Mouse (Mus musculus) testis, adult 2 months (tissue): Measurements from ENCODE around the gene Tekt5.

Experiments used
- CTCF ChIP-seq: fragments of 200-500 bp; IDR thresholded peaks from 2 replicates; pipeline ENCODE4 v1.5.1; 2012; ENCODE audit warnings: low read depth, mild to moderate bottlenecking, inconsistent platforms, low read length, moderate library complexity; ENCODE audit not compliant: control insufficient read depth, insufficient read depth, insufficient replicate concordance
- POLR2A ChIP-seq: fragments of 200-500 bp; IDR thresholded peaks from 2 replicates; pipeline ENCODE4 v1.6.1; 2012; ENCODE audit warnings: low read depth, mild to moderate bottlenecking, inconsistent platforms, low read length, moderate library complexity; ENCODE audit not compliant: control insufficient read depth

DNA sequence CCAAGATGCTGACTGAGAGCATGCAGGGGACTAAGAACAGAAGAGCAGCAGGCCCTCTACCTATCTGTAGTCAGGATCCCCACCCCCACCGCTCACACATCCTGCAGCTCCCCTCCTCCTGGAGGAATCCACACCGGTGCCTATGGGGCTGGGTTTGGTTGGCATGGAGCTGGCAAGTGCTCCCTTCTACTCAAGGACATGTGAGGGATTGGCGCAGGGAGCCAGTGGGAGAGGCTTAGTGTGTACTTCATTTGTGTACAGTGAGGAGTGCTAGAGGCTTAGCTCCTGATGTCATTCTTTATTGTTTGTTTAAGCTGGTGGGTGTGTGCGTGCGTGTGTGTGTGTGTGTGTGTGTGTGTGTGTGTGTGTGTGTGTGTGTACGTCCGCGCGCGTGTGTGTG is 45.4 kb downstream of the Tekt5 start:
- TF ChIP-seq CTCF (no peak), POLR2A (no peak)
